Mouse (Mus musculus) stomach, embryonic 16.5 days (tissue): ENCODE measurements around the gene Gm8113. TPM values are rescaled to one million over a fixed set of nuclear protein-coding genes. Genes with fewer than 3 reads are reported as not detected.
"Not testable (repeated sequence)": the region's sequence is repeated elsewhere in the genome, so short reads cannot be mapped to it uniquely, and the experiment has no call there.

Experiments used
- ATAC-seq: fragments of 200-750 bp; cut with Nextera tagmentation; 2 replicates; pipeline ENCODE4 v1.8.0; 2017; ENCODE audit warnings: moderate number of reproducible peaks, moderate TSS enrichment; ENCODE audit not compliant: insufficient read depth, low FRiP score
- H3K27ac ChIP-seq: fragments of 300-500 bp; sonication (generic); 2 replicates; pipeline ENCODE4 v1.5.1; 2014; ENCODE audit warnings: low read length
- H3K27me3 ChIP-seq: fragments of 300-500 bp; sonication (generic); 2 replicates; pipeline ENCODE4 v1.6.1; 2014; ENCODE audit warnings: low read length, control low read depth, mixed read lengths; ENCODE audit not compliant: control insufficient read depth, insufficient read depth
- H3K36me3 ChIP-seq: fragments of 300-500 bp; sonication (generic); 2 replicates; pipeline ENCODE4 v1.6.1; 2014; ENCODE audit warnings: low read length; ENCODE audit not compliant: control insufficient read depth, insufficient read depth
- H3K4me1 ChIP-seq: fragments of 300-500 bp; sonication (generic); 2 replicates; pipeline ENCODE4 v1.6.1; 2014; ENCODE audit warnings: low read length, control low read depth, mixed read lengths; ENCODE audit not compliant: control insufficient read depth, insufficient read depth
- H3K4me2 ChIP-seq: fragments of 300-500 bp; sonication (generic); 2 replicates; pipeline ENCODE4 v1.6.1; 2014; ENCODE audit warnings: low read depth, low read length, mixed read lengths
- H3K4me3 ChIP-seq: fragments of 300-500 bp; sonication (generic); replicated peaks from 2 replicates; pipeline ENCODE4 v1.5.1; 2014; ENCODE audit warnings: mild to moderate bottlenecking, low read length
- H3K9ac ChIP-seq: fragments of 300-500 bp; sonication (generic); 2 replicates; pipeline ENCODE4 v1.6.1; 2014; ENCODE audit warnings: low read length
- H3K9me3 ChIP-seq: fragments of 300-500 bp; sonication (generic); replicated peaks from 2 replicates; pipeline ENCODE4 v1.6.1; 2016; ENCODE audit warnings: low read length, control low read depth; ENCODE audit not compliant: control insufficient read depth
- WGBS: fragments of 180-500 bp; shearing (Covaris S2); extraction: QIAGEN DNeasy Blood & Tissue Kit; methylation state at CpG from one replicate; pipeline ENCODE4 v1.1.7; 2014; 5-methylcytosine and 5-hydroxymethylcytosine counted together
- polyA plus RNA-seq: library from polyadenylated mRNA; unstranded; fragments of >200 nt; fragmentation: Nextera tagmentation; extraction: Ambion mirVana; gene quantifications from 2 replicates; pipeline ENCODE4 v1.2.1, GENCODE M21; 2015

Gene Gm8113
- 9.1 and 10.6 TPM in 2 replicates for polyA plus RNA-seq

GRCm38 (mm10) chr14:43924688-43925403, at the start of gene Gm8113:
Gene Gm8113, plus strand, starts transcription at chr14:43925390.
- Histone ChIP-seq H3K4me3 (peak within 1 kb of the TSS; percentile 57), H3K9ac (peak within 1 kb of the TSS; percentile 75), H3K4me2 (peak within 1 kb of the TSS; percentile 50), H3K27ac (peak within 1 kb of the TSS; percentile 81)
- H3K9me3 ChIP-seq, H3K27me3 ChIP-seq, H3K4me1 ChIP-seq, H3K36me3 ChIP-seq: not testable (repeated sequence)
- WGBS = 9% methylated on average over 10 of the region's 10 CpGs
- ATAC-seq = peak; percentile 85; the same call in 1 of the 2 replicates

- H3K4me2 ChIP-seq, H3K9me3 ChIP-seq, H3K27me3 ChIP-seq, H3K27ac ChIP-seq, H3K36me3 ChIP-seq, H3K4me1 ChIP-seq, H3K9ac ChIP-seq, ATAC-seq, H3K4me3 ChIP-seq: not testable (repeated sequence)
- WGBS = 83% methylated on average over 2 of the region's 3 CpGs
Measured at GRCm38 (mm10) chr14:43875417-43875816, 49.8 kb upstream of the Gm8113 start, which contains the start of gene Ear1. Gene Ear1, minus strand, starts transcription at chr14:43875517.

GRCm38 (mm10) chr14:43877789-43878188, 47.4 kb upstream of the Gm8113 start:
- not testable (repeated sequence) for ATAC-seq, H3K27ac ChIP-seq, H3K4me2 ChIP-seq, H3K4me3 ChIP-seq, H3K9ac ChIP-seq, H3K4me1 ChIP-seq, H3K9me3 ChIP-seq, H3K36me3 ChIP-seq, H3K27me3 ChIP-seq
- WGBS = 46% methylated on average over 1 of the region's 2 CpGs

GRCm38 (mm10) chr14:43879966-43880545, 45.1 kb upstream of the Gm8113 start:
- not testable (repeated sequence) for H3K27me3 ChIP-seq, H3K4me3 ChIP-seq, H3K9ac ChIP-seq, H3K27ac ChIP-seq, H3K4me1 ChIP-seq, H3K9me3 ChIP-seq, H3K4me2 ChIP-seq, H3K36me3 ChIP-seq, ATAC-seq
- WGBS = 78% methylated on average over 5 of the region's 5 CpGs

GRCm38 (mm10) chr14:43886235-43886634, 39.0 kb upstream of the Gm8113 start:
- 60% methylated on average over 1 of the region's 1 CpGs for WGBS
- not testable (repeated sequence) for ATAC-seq, H3K4me1 ChIP-seq, H3K27ac ChIP-seq, H3K9me3 ChIP-seq, H3K36me3 ChIP-seq, H3K4me2 ChIP-seq, H3K9ac ChIP-seq, H3K27me3 ChIP-seq, H3K4me3 ChIP-seq

- not testable (repeated sequence) for H3K9me3 ChIP-seq, H3K4me2 ChIP-seq, H3K4me1 ChIP-seq, H3K9ac ChIP-seq, ATAC-seq, H3K4me3 ChIP-seq, H3K36me3 ChIP-seq, H3K27ac ChIP-seq, H3K27me3 ChIP-seq
- 100% methylated on average over 1 of the region's 1 CpGs for WGBS
Measured at GRCm38 (mm10) chr14:43891288-43891687, 33.9 kb upstream of the Gm8113 start.

GRCm38 (mm10) chr14:43895357-43895756, 29.8 kb upstream of the Gm8113 start:
- H3K9ac ChIP-seq, H3K9me3 ChIP-seq, H3K4me2 ChIP-seq, H3K27ac ChIP-seq, H3K36me3 ChIP-seq, H3K4me1 ChIP-seq, H3K4me3 ChIP-seq, H3K27me3 ChIP-seq: not testable (repeated sequence)
- peak; percentile 79 for ATAC-seq
- WGBS = 26% methylated on average over 1 of the region's 2 CpGs

- H3K4me1 ChIP-seq, H3K27me3 ChIP-seq, H3K27ac ChIP-seq, H3K4me3 ChIP-seq, ATAC-seq, H3K9ac ChIP-seq, H3K36me3 ChIP-seq, H3K9me3 ChIP-seq, H3K4me2 ChIP-seq: not testable (repeated sequence)
- 76% methylated on average over 3 of the region's 3 CpGs for WGBS
Measured at GRCm38 (mm10) chr14:43898577-43898976, 26.6 kb upstream of the Gm8113 start.

- H3K27me3 ChIP-seq, H3K4me1 ChIP-seq, H3K9ac ChIP-seq, H3K9me3 ChIP-seq, ATAC-seq, H3K36me3 ChIP-seq, H3K27ac ChIP-seq, H3K4me3 ChIP-seq, H3K4me2 ChIP-seq: not testable (repeated sequence)
Measured at GRCm38 (mm10) chr14:43918214-43918613, 7.0 kb upstream of the Gm8113 start.
